Mouse (Mus musculus): ENCODE results near the gene Crhr2.

- TF ChIP-seq GATA1 (IDR thresholded peaks at IDR 0.05; ENCODE audit: low read length) (no peak), TAL1 (IDR thresholded peaks at IDR 0.05; ENCODE audit: low read length) (no peak)
Measured at GRCm38 (mm10) chr6:55054491-55054890, 78.3 kb downstream of the Crhr2 start.
